Mouse (Mus musculus): ENCODE data around the gene Pxylp1.

GRCm38 (mm10) chr9:96823005-96823404 is 69.5 kb downstream of the Pxylp1 start:
- TF ChIP-seq GATA1 (IDR thresholded peaks at IDR 0.05; ENCODE audit: borderline replicate concordance, low read length) (no peak), FLI1 (IDR thresholded peaks at IDR 0.05; ENCODE audit: low read length) (no peak)
